Mouse (Mus musculus) cerebellum, adult 2 months (tissue): ENCODE results near the gene Ccnl2.

Source experiments
- CTCF ChIP-seq: fragments of 200-500 bp; IDR thresholded peaks from 2 replicates; pipeline ENCODE4 v1.5.1; 2011; ENCODE audit warnings: low read depth, mild to moderate bottlenecking, control low read depth, low read length, moderate library complexity, borderline replicate concordance; ENCODE audit not compliant: insufficient read depth
- POLR2A ChIP-seq: fragments of 200-500 bp; IDR thresholded peaks from 2 replicates; pipeline ENCODE4 v1.6.1; 2011; ENCODE audit warnings: low read length, control low read depth, borderline replicate concordance; ENCODE audit not compliant: insufficient read depth

DNA sequence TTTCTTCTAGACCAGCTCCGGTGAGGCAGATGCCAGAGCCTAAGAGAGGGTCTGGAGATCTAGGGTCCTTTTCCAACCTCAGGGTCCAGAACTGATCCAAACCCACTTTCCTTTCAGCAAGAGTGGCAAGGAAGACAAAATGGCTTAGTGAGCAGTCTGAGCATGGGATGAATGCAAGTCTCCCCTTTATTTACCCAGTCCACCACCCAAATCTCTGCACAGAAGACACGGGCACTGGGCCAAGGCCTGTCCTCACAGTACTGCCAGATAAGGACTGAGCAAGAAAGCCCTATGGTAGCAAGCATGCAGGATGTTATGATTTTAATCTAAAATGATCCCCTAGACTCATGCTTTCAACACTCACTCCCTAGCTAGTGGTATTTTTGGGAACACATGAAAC, 34.5 kb upstream of the Ccnl2 start:
- TF ChIP-seq POLR2A, result no peak
- TF ChIP-seq CTCF, result no peak
